Mouse (Mus musculus) forebrain, embryonic 13.5 days (tissue): ENCODE results near the gene Npas3. TPM values are rescaled to one million over a fixed set of nuclear protein-coding genes. Genes with fewer than 3 reads are reported as not detected.

Experiments used
- ATAC-seq: fragments of 200-750 bp; cut with Nextera tagmentation; 2 replicates; pipeline ENCODE4 v1.8.0; 2017
- H3K27ac ChIP-seq: fragments of 300-500 bp; sonication (generic); 2 replicates; pipeline ENCODE4 v1.5.1; 2015; ENCODE audit warnings: inconsistent platforms, mild to moderate bottlenecking, moderate library complexity
- H3K27me3 ChIP-seq: fragments of 300-500 bp; sonication (generic); 2 replicates; pipeline ENCODE4 v1.6.1; 2015; ENCODE audit warnings: mild to moderate bottlenecking, inconsistent platforms
- H3K36me3 ChIP-seq: fragments of 300-500 bp; sonication (generic); 2 replicates; pipeline ENCODE4 v1.6.1; 2015; ENCODE audit warnings: mild to moderate bottlenecking, inconsistent platforms; ENCODE audit not compliant: poor library complexity, severe bottlenecking
- H3K4me1 ChIP-seq: fragments of 300-500 bp; sonication (generic); 2 replicates; pipeline ENCODE4 v1.6.1; 2015; ENCODE audit warnings: inconsistent platforms
- H3K4me2 ChIP-seq: fragments of 300-500 bp; sonication (generic); 2 replicates; pipeline ENCODE4 v1.6.1; 2015; ENCODE audit warnings: inconsistent platforms, mild to moderate bottlenecking, moderate library complexity
- H3K4me3 ChIP-seq: fragments of 300-500 bp; sonication (generic); 2 replicates; pipeline ENCODE4 v1.5.1; 2015; ENCODE audit warnings: mild to moderate bottlenecking, inconsistent platforms
- H3K9ac ChIP-seq: fragments of 300-500 bp; sonication (generic); 2 replicates; pipeline ENCODE4 v1.6.1; 2015; ENCODE audit warnings: mild to moderate bottlenecking, inconsistent platforms
- H3K9me3 ChIP-seq: fragments of 300-500 bp; sonication (generic); replicated peaks from 2 replicates; pipeline ENCODE4 v1.6.1; 2016; ENCODE audit warnings: inconsistent platforms
- WGBS: fragments of 180-500 bp; shearing (Covaris S2); methylation state at CpG from one replicate; pipeline ENCODE4 v1.1.7; 2015; 5-methylcytosine and 5-hydroxymethylcytosine counted together
- polyA plus RNA-seq: library from polyadenylated mRNA; unstranded; fragments of >200 nt; fragmentation: Nextera tagmentation; extraction: Ambion mirVana; gene quantifications from 2 replicates; pipeline ENCODE4 v1.2.1, GENCODE M21; 2015

Gene Npas3
- polyA plus RNA-seq, 1 experiment from 2014 or later, result 16.8 TPM

GRCm38 (mm10) chr12:53729275-53729674 is 480.8 kb downstream of the Npas3 start:
- Histone ChIP-seq H3K27ac (no peak overlapping the region), H3K36me3 (no peaks in the 10 kb centered on the region), H3K4me2 (no peak overlapping the region), H3K4me1 (no peaks in the 10 kb centered on the region), H3K9me3 (no peaks in the 10 kb centered on the region), H3K4me3 (no peak overlapping the region), H3K27me3 (no peaks in the 10 kb centered on the region), H3K9ac (no peak overlapping the region)
- ATAC-seq, result no peak
- WGBS, result 96% methylated on average over 5 of the region's 5 CpGs

GRCm38 (mm10) chr12:53738549-53739292 is 490.2 kb downstream of the Npas3 start:
- H3K9ac ChIP-seq, result no peak overlapping the region; the same call in 1 of the 2 replicates
- H3K27me3 ChIP-seq, result no peaks in the 10 kb centered on the region
- no peak overlapping the region for H3K4me3 ChIP-seq
- H3K9me3 ChIP-seq, result no peaks in the 10 kb centered on the region
- peaks cover 8% of the 10 kb centered on the region for H3K4me1 ChIP-seq
- H3K36me3 ChIP-seq, result no peaks in the 10 kb centered on the region
- 50% methylated on average over 16 of the region's 16 CpGs for WGBS
- no peak for ATAC-seq
- no peak overlapping the region for H3K27ac ChIP-seq
- H3K4me2 ChIP-seq, result no peak overlapping the region

GRCm38 (mm10) chr12:53746653-53747052 is 498.2 kb downstream of the Npas3 start:
- Histone ChIP-seq H3K4me2 (no peak overlapping the region), H3K4me3 (no peak overlapping the region), H3K4me1 (peaks cover 28% of the 10 kb centered on the region), H3K27ac (no peak overlapping the region), H3K9me3 (no peaks in the 10 kb centered on the region), H3K27me3 (no peaks in the 10 kb centered on the region), H3K9ac (no peak overlapping the region), H3K36me3 (no peaks in the 10 kb centered on the region)
- 69% methylated on average over 5 of the region's 5 CpGs for WGBS
- no peak for ATAC-seq

GRCm38 (mm10) chr12:53749375-53749774 is 500.9 kb downstream of the Npas3 start:
- H3K27ac ChIP-seq, result no peak overlapping the region
- no peaks in the 10 kb centered on the region for H3K9me3 ChIP-seq
- H3K27me3 ChIP-seq, result no peaks in the 10 kb centered on the region
- H3K36me3 ChIP-seq, result no peaks in the 10 kb centered on the region
- ATAC-seq, result peak; percentile 73
- WGBS, result 55% methylated on average over 4 of the region's 4 CpGs
- H3K4me3 ChIP-seq, result no peak overlapping the region
- H3K9ac ChIP-seq, result no peak overlapping the region
- peaks cover 55% of the 10 kb centered on the region for H3K4me1 ChIP-seq
- H3K4me2 ChIP-seq, result no peak overlapping the region

GRCm38 (mm10) chr12:53752281-53753072 is 504.0 kb downstream of the Npas3 start:
- H3K4me1 ChIP-seq, result peaks cover 59% of the 10 kb centered on the region

GRCm38 (mm10) chr12:53753368-53753937 is 505.0 kb downstream of the Npas3 start:
- Histone ChIP-seq H3K9ac (no peak overlapping the region; the same call in 1 of the 2 replicates), H3K9me3 (no peaks in the 10 kb centered on the region), H3K4me2 (peak overlapping the region; percentile 43), H3K27me3 (peaks cover 3% of the 10 kb centered on the region; the same call in 1 of the 2 replicates), H3K4me1 (peaks cover 58% of the 10 kb centered on the region), H3K36me3 (no peaks in the 10 kb centered on the region), H3K4me3 (no peak overlapping the region; the same call in 1 of the 2 replicates), H3K27ac (no peak overlapping the region; the same call in 1 of the 2 replicates)
- 12% methylated on average over 13 of the region's 13 CpGs for WGBS
- peak; percentile 63 for ATAC-seq

More at GRCm38 (mm10) chr12:53752281-53753072, 504.0 kb downstream of the Npas3 start:
- no peak overlapping the region for H3K4me3 ChIP-seq
- H3K27me3 ChIP-seq, result peaks cover 3% of the 10 kb centered on the region; the same call in 1 of the 2 replicates
- H3K4me2 ChIP-seq, result no peak overlapping the region
- no peaks in the 10 kb centered on the region for H3K36me3 ChIP-seq
- no peak overlapping the region for H3K27ac ChIP-seq
- no peaks in the 10 kb centered on the region for H3K9me3 ChIP-seq
- ATAC-seq, result no peak
- WGBS, result 38% methylated on average over 13 of the region's 13 CpGs
- H3K9ac ChIP-seq, result no peak overlapping the region

GRCm38 (mm10) chr12:53754236-53754635 is 505.8 kb downstream of the Npas3 start:
- no peak for ATAC-seq
- H3K4me1 ChIP-seq, result peaks cover 51% of the 10 kb centered on the region
- peak overlapping the region; percentile 43; the same call in 1 of the 2 replicates for H3K4me2 ChIP-seq
- H3K4me3 ChIP-seq, result no peak overlapping the region
- H3K9ac ChIP-seq, result no peak overlapping the region
- H3K27me3 ChIP-seq, result peaks cover 3% of the 10 kb centered on the region; the same call in 1 of the 2 replicates
- H3K36me3 ChIP-seq, result no peaks in the 10 kb centered on the region
- no peaks in the 10 kb centered on the region for H3K9me3 ChIP-seq
- 12% methylated on average over 7 of the region's 7 CpGs for WGBS
- H3K27ac ChIP-seq, result no peak overlapping the region

- peaks cover 21% of the 10 kb centered on the region for H3K4me1 ChIP-seq
- no peak overlapping the region for H3K9ac ChIP-seq
- 80% methylated on average over 6 of the region's 6 CpGs for WGBS
- H3K9me3 ChIP-seq, result no peaks in the 10 kb centered on the region
- no peaks in the 10 kb centered on the region for H3K36me3 ChIP-seq
- no peak overlapping the region for H3K4me2 ChIP-seq
- H3K4me3 ChIP-seq, result no peak overlapping the region
- peaks cover 3% of the 10 kb centered on the region; the same call in 1 of the 2 replicates for H3K27me3 ChIP-seq
- ATAC-seq, result no peak
- no peak overlapping the region for H3K27ac ChIP-seq
These were observed 509.2 kb downstream of the Npas3 start for GRCm38 (mm10) chr12:53757631-53758030.

GRCm38 (mm10) chr12:53758356-53758755 is 509.9 kb downstream of the Npas3 start:
- peaks cover 3% of the 10 kb centered on the region; the same call in 1 of the 2 replicates for H3K27me3 ChIP-seq
- H3K36me3 ChIP-seq, result no peaks in the 10 kb centered on the region
- peaks cover 14% of the 10 kb centered on the region for H3K4me1 ChIP-seq
- no peak overlapping the region for H3K4me2 ChIP-seq
- WGBS, result 85% methylated on average over 5 of the region's 5 CpGs
- no peak for ATAC-seq
- no peak overlapping the region for H3K9ac ChIP-seq
- no peak overlapping the region for H3K27ac ChIP-seq
- no peaks in the 10 kb centered on the region for H3K9me3 ChIP-seq
- H3K4me3 ChIP-seq, result no peak overlapping the region

- H3K4me3 ChIP-seq, result no peak overlapping the region
- no peaks in the 10 kb centered on the region for H3K27me3 ChIP-seq
- H3K36me3 ChIP-seq, result no peaks in the 10 kb centered on the region
- no peaks in the 10 kb centered on the region for H3K9me3 ChIP-seq
- H3K4me2 ChIP-seq, result no peak overlapping the region
- no peak overlapping the region for H3K9ac ChIP-seq
- 48% methylated on average over 4 of the region's 4 CpGs for WGBS
- peak; percentile 55; the same call in 1 of the 2 replicates for ATAC-seq
- peaks cover 39% of the 10 kb centered on the region for H3K4me1 ChIP-seq
- H3K27ac ChIP-seq, result no peak overlapping the region
These were observed 515.7 kb downstream of the Npas3 start for GRCm38 (mm10) chr12:53764143-53764542.

- Histone ChIP-seq H3K4me2 (no peak overlapping the region), H3K27me3 (no peaks in the 10 kb centered on the region), H3K4me3 (no peak overlapping the region), H3K9me3 (no peaks in the 10 kb centered on the region), H3K36me3 (no peaks in the 10 kb centered on the region), H3K9ac (no peak overlapping the region), H3K27ac (no peak overlapping the region), H3K4me1 (peaks cover 56% of the 10 kb centered on the region)
- WGBS, result 90% methylated on average over 11 of the region's 11 CpGs
- ATAC-seq, result no peak
These were observed 519.9 kb downstream of the Npas3 start for GRCm38 (mm10) chr12:53768392-53768791.
